Mouse (Mus musculus) right cerebral cortex, postnatal 4 days (tissue): ENCODE measurements at regions not wholly inside any gene's neighbourhood (a gene's known extent, or its start where the extent isn't known, plus 50 kb on each side); places are given as distances from the start of the nearest gene placed in this dataset.

Experiments
- DNase-seq: peaks from one replicate; pipeline ENCODE4 v3.0.0-alpha.2; 2022

- no peak for DNase-seq
These were observed 131.0 kb upstream of the Rgs17 start for GRCm38 (mm10) chr10:6053207-6053606.

DNA sequence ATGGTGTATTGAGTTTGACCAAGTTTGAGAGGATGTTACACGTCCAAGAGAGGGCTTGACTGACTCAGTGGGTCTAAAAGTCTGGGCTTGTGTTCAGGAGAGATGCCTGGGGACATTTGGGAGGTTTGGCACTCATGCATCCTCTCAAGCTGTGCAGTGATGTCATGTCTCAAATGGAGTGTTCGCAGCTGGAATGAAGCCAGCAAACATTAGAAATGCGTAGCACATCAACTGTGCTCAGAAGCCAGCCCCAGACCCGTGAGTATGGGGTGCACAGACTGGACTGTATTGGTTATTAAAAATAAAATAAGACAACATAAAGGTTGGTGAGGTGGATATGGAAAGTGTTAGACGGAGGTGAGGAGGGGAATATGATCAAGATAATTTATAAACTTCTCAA lies 121.2 kb upstream of the Rgs17 start:
- DNase-seq: no peak

DNA sequence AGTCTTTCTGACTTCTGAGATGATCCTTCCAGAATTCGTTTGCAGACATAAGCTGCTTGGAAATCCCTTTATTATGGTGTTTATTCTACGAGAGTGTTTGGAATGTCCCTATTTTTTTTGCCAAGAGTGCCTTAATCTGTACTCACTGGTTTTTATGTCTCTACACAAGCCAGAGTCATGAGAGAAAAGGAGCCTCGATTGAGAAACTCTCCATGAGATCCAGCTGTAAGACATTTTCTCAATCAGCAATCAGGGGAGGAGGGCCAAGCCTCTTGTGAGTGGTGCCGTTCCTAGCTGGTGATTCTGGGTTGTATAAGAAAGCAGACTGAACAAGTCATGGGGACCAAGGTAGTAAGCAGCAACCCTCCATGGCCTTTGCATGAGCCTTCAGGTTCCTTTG lies 117.6 kb upstream of the Rgs17 start:
- DNase-seq: no peak

DNA sequence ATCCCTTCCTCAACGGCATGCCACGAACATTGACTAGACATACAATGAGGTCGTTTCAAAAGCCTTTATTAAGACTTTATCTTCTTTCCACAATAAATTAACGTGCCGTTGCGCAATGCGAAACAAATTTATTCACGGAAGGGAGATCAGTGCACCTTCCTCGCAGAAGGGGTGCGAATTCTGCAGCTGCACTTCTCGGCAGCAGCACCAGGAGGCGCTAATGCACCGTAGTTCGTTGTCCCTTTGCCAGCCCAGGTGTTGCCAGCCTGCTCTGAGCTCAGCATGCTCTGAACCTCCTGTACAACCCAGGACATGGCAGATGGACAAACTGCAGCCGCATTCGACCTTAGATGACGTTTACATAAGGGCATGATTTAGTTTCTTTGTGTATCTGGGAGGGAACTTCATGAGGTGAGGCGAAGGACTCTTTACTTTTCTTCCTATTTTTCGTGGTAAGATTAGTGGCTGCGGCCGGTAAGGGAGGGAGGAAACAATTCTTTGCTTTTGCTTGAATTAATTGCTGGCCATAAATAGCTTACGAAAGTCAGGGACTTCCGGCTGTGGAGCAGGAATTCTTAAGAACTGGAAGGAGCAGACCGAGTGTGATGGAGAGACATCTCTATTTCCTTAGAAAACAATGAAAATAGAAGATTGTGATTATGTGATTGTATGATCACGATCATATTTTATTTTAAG lies 113.7 kb upstream of the Rgs17 start:
- DNase-seq: peak; percentile 88

DNA sequence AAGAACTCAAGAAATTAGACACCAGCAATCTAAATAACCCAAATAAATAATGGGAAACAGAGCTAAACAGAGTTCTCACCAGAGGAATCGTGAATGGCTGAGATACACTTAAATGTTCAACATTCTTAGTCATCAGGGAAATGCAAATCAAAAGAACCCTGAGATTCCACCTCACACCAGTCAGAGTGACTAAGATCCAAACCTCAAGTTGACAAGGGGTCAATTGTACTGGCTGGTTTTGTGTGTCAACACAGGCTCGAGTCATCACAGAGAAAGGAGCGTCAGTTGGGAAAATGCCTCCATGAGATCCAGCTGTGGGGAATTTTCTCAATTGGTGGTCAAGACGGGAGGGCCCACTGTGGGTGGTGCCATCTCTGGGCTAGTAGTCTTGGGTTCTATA lies 110.3 kb upstream of the Rgs17 start:
- DNase-seq: no peak

GRCm38 (mm10) chr10:6027551-6027950 lies 105.4 kb upstream of the Rgs17 start:
- no peak for DNase-seq

DNA sequence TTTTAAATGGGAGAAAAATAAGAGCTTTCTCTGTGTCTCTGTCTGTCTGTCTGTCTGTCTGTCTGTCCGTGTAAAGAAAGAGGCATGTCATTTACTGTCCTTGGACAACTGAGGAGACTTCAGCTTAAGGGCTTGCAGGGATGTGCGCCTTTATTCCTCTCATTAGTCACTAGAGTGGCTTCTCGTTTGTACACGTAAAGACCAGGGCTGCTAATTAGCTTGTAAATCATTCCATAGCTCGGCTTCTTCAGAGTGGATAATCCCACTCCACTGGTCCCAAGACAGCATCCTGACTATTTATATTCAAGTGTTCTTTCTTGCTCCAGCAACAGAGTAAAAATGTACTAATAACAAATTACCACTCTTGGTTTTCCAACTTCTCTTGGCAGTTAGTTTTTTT lies 104.1 kb upstream of the Rgs17 start:
- DNase-seq: no peak

DNA sequence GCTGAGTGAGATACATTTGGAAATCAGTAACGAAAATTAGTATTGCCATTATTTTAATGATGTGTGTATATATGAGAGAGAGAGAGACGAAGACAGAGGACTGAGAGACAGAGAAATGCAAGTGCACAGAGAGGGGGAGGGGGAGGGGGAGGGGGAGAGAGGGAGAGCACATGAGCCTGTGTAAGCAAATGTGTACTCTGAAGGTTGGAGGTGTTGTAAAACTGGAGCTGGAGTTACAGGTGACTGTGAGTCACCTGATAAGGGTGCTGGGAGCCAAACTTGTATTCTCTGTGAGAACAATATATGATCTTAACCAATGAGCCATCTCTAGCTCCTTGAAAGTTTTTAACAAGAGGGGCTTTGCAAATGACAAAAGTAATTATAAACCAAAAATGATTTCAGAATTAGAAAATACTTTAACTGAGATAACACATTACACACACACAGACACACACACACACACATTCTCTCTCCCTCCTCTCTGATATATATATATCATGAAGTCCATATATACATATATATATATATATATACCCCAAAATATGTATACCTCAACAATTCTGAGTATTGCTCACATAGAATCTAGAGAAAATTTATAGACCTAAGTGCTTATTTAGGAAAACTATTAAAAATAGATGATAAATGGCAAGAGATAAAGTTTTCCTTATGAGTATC lies 100.5 kb upstream of the Rgs17 start:
- no peak for DNase-seq

GRCm38 (mm10) chr10:6020944-6021684 lies 98.9 kb upstream of the Rgs17 start:
- DNase-seq: no peak

DNA sequence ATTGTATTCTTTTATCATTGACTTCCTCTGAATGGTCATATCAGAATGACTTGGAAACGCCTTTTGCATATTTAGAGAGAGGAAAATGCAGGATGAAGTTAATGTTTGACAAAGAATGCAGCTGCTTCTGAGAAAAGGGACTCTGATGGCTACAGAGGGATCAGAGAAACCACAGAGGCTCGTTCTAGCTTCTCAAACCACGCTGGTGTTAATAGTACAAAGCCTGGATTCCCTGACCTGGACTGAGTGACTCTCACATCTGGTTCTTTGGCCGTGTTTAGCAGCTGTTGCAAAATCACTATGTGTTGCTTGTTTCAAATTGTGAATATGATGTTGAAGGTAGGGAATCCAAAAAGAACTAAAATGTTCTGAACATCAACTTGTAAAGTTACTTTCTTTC lies 91.5 kb upstream of the Rgs17 start:
- no peak for DNase-seq

DNA sequence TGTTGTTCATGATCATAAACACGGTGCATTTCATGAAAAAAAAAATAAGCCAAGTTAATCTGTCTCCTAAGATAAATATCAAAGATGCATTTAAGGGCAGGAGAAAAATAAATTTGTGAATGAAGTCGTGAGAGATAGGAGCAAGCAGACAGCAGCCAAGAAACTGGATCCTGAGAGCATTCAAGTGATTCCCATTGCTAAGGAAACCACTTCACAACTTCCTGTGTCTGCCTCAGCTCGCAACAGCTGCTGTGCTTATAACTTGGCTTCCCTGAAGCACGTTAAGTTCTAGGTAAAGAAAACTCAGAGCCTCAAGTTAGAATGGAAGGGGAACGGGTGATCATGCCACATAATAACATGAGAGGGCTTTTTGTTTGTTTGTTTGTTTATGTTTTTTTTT lies 89.3 kb upstream of the Rgs17 start:
- DNase-seq: no peak

- no peak for DNase-seq
These were observed 88.8 kb upstream of the Rgs17 start for GRCm38 (mm10) chr10:6011029-6011428.

DNA sequence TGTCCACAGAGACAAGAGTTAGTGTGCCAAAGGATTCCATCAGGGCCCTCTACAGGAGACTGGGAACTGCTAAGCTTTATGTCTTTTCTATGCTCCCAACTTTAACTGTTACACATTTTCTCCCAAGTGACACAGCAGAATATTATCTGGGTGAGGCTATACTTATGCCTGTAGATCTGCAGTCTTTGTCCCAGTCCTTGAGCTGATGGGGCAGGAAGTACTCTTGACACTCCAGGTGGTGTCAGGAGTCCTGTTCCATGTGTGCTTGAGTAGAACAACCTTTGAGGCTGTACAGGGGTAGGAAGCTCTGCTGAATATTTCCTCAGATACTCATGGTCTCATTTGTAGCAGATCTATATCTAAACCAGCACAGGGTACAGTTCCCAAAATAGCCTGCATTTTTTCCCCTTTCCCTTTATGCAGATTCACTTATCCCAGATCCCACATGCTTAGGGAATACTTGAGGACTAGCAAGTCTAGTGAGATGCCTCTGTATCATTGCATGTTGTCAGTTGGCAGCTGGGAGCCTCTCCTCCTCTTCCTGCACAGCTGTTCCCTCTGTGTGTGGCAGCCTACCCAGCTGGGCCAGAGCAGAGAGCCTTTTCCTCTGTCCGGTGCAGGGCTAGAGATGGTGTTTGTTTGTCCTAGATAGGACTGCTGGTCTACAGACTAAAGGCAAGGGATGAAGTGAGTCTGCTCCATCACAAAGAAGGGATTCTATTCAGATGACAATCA lies 85.2 kb upstream of the Rgs17 start:
- no peak for DNase-seq

DNA sequence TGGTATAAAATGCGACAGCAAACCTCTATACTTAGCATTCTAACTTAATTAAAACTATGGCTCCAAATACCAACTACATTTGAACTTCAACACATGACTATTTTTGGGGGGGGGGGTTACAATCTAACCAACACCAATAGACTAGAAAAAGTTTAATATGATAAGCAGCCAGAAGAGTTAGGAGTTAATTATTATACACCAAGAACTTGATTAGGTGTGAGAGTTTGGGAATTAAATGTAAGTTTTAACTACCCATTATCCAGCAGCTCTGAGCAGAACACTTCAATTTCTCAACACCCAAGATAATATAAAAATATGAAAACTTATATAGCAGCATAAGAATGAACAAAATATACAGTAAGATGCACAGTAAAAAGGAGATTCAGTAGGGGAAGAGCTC lies 59.2 kb upstream of the Rgs17 start:
- DNase-seq: no peak

DNA sequence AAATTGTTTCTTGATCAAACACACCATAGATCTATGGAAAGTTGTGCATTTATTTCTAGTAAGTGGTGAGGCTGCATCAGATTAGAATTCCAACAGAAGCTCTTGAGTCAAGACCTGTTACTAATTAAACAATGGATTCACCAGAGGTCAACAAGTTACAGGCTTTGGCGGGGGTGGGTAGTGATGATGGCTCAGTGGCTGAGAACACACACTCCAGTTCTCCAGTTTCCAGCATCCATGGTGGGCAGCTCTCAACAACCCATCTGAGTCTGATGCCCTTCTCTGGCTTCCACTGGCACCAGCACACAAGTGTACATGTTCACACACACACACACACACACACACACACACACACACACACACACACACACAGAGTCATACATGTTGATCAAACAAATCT lies 56.3 kb upstream of the Rgs17 start:
- DNase-seq: no peak
